Comparison of ENCODE assay signal across 7 mouse cellular contexts in the genomic region with DNA sequence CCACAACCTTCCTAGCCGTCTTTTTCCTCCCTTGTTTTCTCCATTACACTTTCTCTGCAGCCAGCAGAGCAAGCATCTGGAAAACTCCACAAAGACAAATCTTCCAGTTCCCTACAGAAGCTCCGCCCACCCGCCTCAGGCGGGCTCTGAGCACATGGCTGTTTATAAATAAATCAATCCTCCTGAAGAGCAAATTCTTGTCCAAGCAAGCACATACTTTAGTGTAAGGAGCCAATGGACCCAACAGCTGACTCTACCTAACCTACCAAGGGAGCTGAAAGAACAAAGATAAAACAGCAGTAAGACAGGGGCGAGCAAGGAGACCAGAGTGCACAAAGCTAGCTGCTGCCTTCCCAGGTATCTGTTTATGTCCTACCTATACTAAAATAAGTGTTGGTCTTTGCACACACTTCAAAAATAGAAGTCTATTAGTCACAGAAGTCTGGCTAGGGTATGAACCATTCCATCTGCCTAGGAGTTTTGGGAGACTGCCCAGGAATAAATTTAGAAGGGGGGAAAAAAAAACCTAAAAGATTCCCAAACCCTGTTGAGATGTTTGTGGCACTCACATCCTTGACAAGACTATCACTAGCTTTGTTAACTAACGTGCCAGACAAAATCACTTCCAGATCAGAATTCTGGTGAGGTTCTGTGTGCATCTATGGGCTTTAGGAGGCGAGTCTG. TPM values are rescaled to one million over a fixed set of nuclear protein-coding genes. Genes with fewer than 3 reads are reported as not detected.
A peak's percentile ranks its signal among the peaks of the same experiment; 100 is the strongest.
DNase-seq lines count a peak whose midpoint lies in the region; ATAC-seq and TF ChIP-seq lines count a peak whose summit lies in the region.

No protein-coding gene starts in this region.

- H3K27me3 ChIP-seq in heart, embryonic 15.5 days: no peaks in the 10 kb centered on the region
- no peaks in the 10 kb centered on the region for H3K27me3 ChIP-seq in small intestine, adult 2 months (ENCODE audit: control insufficient read depth, insufficient read depth, low read length)

- no peak for TF ChIP-seq CTCF in small intestine, adult 2 months (IDR thresholded peaks at IDR 0.05; ENCODE audit: extremely low read depth, insufficient read length, insufficient replicate concordance, low read depth, low read length)

- no peaks in the 10 kb centered on the region; the same call in none of the 2 replicates for H3K36me3 ChIP-seq in heart, embryonic 15.5 days
- H3K36me3 ChIP-seq in small intestine, adult 2 months (ENCODE audit: control insufficient read depth, insufficient read depth, low read length): peaks cover 25% of the 10 kb centered on the region

- ATAC-seq in heart, embryonic 15.5 days (replicated peaks; ENCODE audit: insufficient number of reproducible peaks, insufficient read depth, low FRiP score, low read depth): peak; percentile 40; the same call in 1 of the 2 replicates
- no peak for ATAC-seq in monocyte, adult 5-6 weeks (replicated peaks; ENCODE audit: insufficient number of reproducible peaks, low FRiP score, low TSS enrichment, poor library complexity, severe bottlenecking)

- peaks cover 26% of the 10 kb centered on the region for H3K4me1 ChIP-seq in heart, embryonic 15.5 days (replicated peaks)
- peaks cover 2% of the 10 kb centered on the region for H3K4me1 ChIP-seq in small intestine, adult 2 months (ENCODE audit: control insufficient read depth, insufficient read depth, insufficient read length, low read length)

- no peak overlapping the region for H3K9ac ChIP-seq in heart, embryonic 15.5 days

- peak; percentile 49 for DNase-seq in testis, postnatal 10 days (ENCODE audit: low spot score)
- DNase-seq in testis, postnatal 14 days (ENCODE audit: low spot score): no peak
- DNase-seq in left cerebral cortex, adult 9 months (ENCODE audit: low spot score in 2 of 2): peak; percentile 33 to 72
- DNase-seq in spleen, adult 18-20 months: no peak

- H3K27ac ChIP-seq in heart, embryonic 15.5 days: peak overlapping the region; percentile 82
- peak overlapping the region; percentile 66 for H3K27ac ChIP-seq in small intestine, adult 2 months (ENCODE audit: insufficient read depth, low read depth, low read length)

- no peak overlapping the region for H3K4me3 ChIP-seq in heart, embryonic 15.5 days
- H3K4me3 ChIP-seq in small intestine, adult 2 months (ENCODE audit: low read depth, low read length): no peak overlapping the region

- peak overlapping the region; percentile 18 for H3K4me2 ChIP-seq in heart, embryonic 15.5 days

- WGBS in heart, embryonic 15.5 days: 50% methylated on average over 7 of the region's 7 CpGs
- WGBS in small intestine, adult 2 months: 70% methylated on average over 7 of the region's 7 CpGs

- TF ChIP-seq POLR2A in small intestine, adult 2 months (IDR thresholded peaks at IDR 0.05; ENCODE audit: low read depth, low read length): no peak

- H3K9me3 ChIP-seq in heart, embryonic 15.5 days (replicated peaks): no peaks in the 10 kb centered on the region

RNA-seq across cellular contexts. Expression of gene Slc35d1, which starts 36.2 kb away (rescaled TPM):
- 5.4 and 7.5 TPM in 2 replicates for polyA plus RNA-seq in heart, embryonic 15.5 days (2015; fragmentation: Nextera tagmentation; extraction: Ambion mirVana)
- 6.3 and 10.2 TPM in 2 replicates for polyA plus RNA-seq in small intestine, adult 2 months (2012; rRNA removed)
- total RNA-seq in monocyte, adult 5-6 weeks (2017): 5.5 to 10.6 TPM (median 8.6 TPM) in 3 replicates

Comparison
In these comparisons a context has a peak if more than half of its experiments do, and no peak if none do; other contexts are left out.
1. DNase-seq: peak in testis, postnatal 10 days (single experiment) and left cerebral cortex, adult 9 months (2 of 2); none in testis, postnatal 14 days (single experiment) and spleen, adult 18-20 months (0 of 2).